Mouse (Mus musculus): ENCODE results near the gene Pigc. TPM values are rescaled to one million over a fixed set of nuclear protein-coding genes. Genes with fewer than 3 reads are reported as not detected.

Gene Pigc
- polyA plus RNA-seq, 1 experiment from 2014 or later, result 35.7 TPM

DNA sequence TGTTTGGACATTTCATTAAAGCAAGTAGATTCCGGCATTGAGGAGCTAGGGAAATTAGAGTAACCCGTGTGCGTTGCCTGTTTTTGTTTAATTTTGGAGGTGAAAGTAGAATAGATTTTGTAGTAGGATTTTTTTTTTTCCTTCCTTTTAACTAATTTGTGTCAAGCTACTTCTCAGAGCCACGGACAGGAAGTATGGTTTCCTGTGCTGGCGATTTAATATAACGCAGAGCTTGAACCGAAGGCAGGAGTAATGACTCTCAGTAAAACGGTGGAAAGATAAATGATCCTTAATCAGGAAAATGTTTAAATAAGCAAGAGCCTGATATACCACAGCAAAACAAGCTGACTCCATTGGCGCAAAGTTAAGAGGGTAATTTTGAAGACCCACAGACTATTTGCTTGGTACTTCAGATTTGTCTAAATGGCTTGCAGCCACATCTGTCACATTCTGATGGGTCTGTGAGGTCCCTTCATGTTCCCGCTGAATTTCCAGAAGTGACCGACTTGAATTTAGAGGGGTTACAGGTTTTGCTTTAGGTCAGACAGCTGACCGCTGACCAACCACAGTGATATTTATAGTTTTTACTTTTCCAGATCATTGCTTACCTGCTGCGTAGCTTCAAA lies 49.1 kb downstream of the Pigc start:
- Histone ChIP-seq H3K4me3 (no peak overlapping the region), H3K36me3 (no peaks in the 10 kb centered on the region), H3K27me3 (replicated peaks) (no peaks in the 10 kb centered on the region), H3K4me2 (replicated peaks) (no peak overlapping the region), H3K9ac (no peak overlapping the region), H3K27ac (no peak overlapping the region), H3K9me3 (no peaks in the 10 kb centered on the region), H3K4me1 (peaks cover 15% of the 10 kb centered on the region; the same call in 1 of the 2 replicates)
- no peak for ATAC-seq (ENCODE audit: low FRiP score, low read depth)
- 77% methylated on average over 13 of the region's 13 CpGs for WGBS

DNA sequence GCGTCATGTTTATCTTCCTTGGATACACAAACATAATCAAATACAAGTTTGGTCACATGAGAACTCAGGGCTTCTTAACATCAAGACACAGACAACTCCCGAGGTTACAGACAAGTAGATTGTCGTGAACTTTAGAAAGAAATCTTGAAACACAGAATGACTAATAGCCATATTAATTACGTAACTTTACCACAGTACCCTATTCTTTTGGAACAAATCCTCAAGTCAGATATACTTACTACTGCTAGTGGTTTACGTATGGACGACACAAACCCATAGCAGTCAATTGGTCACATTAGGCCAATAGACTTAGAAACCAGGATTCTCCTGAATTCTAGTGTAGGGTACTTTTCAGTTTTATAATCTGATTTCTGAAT lies 49.6 kb downstream of the Pigc start:
- H3K27me3 ChIP-seq (replicated peaks), result no peaks in the 10 kb centered on the region
- peaks cover 15% of the 10 kb centered on the region; the same call in 1 of the 2 replicates for H3K4me1 ChIP-seq
- H3K4me2 ChIP-seq (replicated peaks), result no peak overlapping the region
- H3K4me3 ChIP-seq, result no peak overlapping the region
- no peak overlapping the region for H3K27ac ChIP-seq
- H3K9me3 ChIP-seq, result no peaks in the 10 kb centered on the region
- H3K9ac ChIP-seq, result no peak overlapping the region
- WGBS, result 83% methylated on average over 6 of the region's 6 CpGs
- H3K36me3 ChIP-seq, result no peaks in the 10 kb centered on the region
- ATAC-seq (ENCODE audit: low FRiP score, low read depth), result no peak

- H3K27me3 ChIP-seq (replicated peaks), result no peaks in the 10 kb centered on the region
- no peak overlapping the region for H3K4me3 ChIP-seq
- no peak overlapping the region for H3K4me2 ChIP-seq (replicated peaks)
- H3K27ac ChIP-seq, result no peak overlapping the region
- WGBS, result 68% methylated on average over 7 of the region's 7 CpGs
- no peaks in the 10 kb centered on the region for H3K36me3 ChIP-seq
- no peak for ATAC-seq (ENCODE audit: low FRiP score, low read depth)
- no peak overlapping the region for H3K9ac ChIP-seq
- no peaks in the 10 kb centered on the region for H3K9me3 ChIP-seq
- H3K4me1 ChIP-seq, result peaks cover 15% of the 10 kb centered on the region; the same call in 1 of the 2 replicates
Measured at GRCm38 (mm10) chr1:162020303-162020731, 51.3 kb downstream of the Pigc start.

- no peaks in the 10 kb centered on the region for H3K27me3 ChIP-seq (replicated peaks)
- H3K4me3 ChIP-seq, result no peak overlapping the region
- no peaks in the 10 kb centered on the region for H3K36me3 ChIP-seq
- peaks cover 13% of the 10 kb centered on the region; the same call in 1 of the 2 replicates for H3K4me1 ChIP-seq
- no peak overlapping the region for H3K27ac ChIP-seq
- H3K9me3 ChIP-seq, result no peaks in the 10 kb centered on the region
- H3K4me2 ChIP-seq (replicated peaks), result no peak overlapping the region
- H3K9ac ChIP-seq, result no peak overlapping the region
- ATAC-seq (ENCODE audit: low FRiP score, low read depth), result no peak
- 58% methylated on average over 4 of the region's 4 CpGs for WGBS
Measured at GRCm38 (mm10) chr1:162020766-162021165, 51.8 kb downstream of the Pigc start.

Other genes with a start within 250 kb of the Pigc start
- 0.23 TPM in 1 of 2 replicates, not detected in the other for gene Fasl, start 180.7 kb upstream of the Pigc start, polyA plus RNA-seq (2016; fragmentation: Nextera tagmentation; extraction: Ambion mirVana)
- 28.7 and 39.6 TPM in 2 replicates for gene Suco, start 92.5 kb upstream of the Pigc start, polyA plus RNA-seq (2016; fragmentation: Nextera tagmentation; extraction: Ambion mirVana)
- gene 4930558K02Rik, start 10.4 kb downstream of the Pigc start, polyA plus RNA-seq (2016; fragmentation: Nextera tagmentation; extraction: Ambion mirVana), result not detected in 2 replicates

Measured in neural tube, embryonic 12.5 days (tissue).